Mouse (Mus musculus) brain, adult 10 weeks (tissue): ENCODE results near the gene Mospd2. TPM values are rescaled to one million over a fixed set of nuclear protein-coding genes. Genes with fewer than 3 reads are reported as not detected.

Source experiments
- polyA plus RNA-seq: library from polyadenylated mRNA; stranded (reverse); fragments of 350-450 nt; fragmentation: Illumina TruSeq; extraction: RNeasy Lipid Tissue Mini Kit (QIAGEN cat#74804); gene quantifications from one replicate; pipeline ENCODE4 v1.2.3, GENCODE M21; 2015; ENCODE audit warnings: low read depth, low replicate concordance

Mospd2 gene
- polyA plus RNA-seq, result 17.8 TPM

DNA sequence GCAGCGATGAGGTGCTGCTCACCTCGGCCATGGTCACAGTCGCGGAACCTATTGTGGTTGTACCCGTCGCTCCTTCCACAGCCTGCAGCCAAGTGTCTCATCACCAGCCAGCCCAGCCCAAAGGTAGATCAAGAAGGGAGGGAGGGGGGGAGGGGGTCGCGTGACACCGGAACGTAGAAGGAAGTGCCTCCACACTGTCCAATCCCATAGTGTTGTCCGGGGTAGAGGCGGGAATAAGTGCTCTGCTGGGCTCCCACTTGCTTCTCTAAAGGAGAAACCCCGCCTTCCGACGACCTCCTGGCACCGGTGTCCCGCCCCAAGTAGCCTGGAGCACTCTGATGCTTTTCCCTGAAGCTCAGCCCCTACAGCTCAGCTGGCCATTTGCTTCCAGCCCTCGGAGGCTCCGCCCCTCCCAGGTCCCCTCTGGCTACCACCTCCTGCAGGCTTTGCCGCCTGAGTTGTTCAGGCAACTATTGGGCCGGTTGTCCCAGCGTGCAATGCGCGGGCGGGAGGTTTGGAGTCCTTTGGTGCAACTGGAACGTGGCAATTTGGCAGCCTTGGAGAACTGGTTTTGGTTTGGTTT, at the start of gene Mospd2, which contains the start of gene Fancb:
Gene Mospd2, minus strand, starts transcription at position 183 of the 583 bp plus-strand sequence.
Gene Fancb, plus strand, starts transcription at position 400 of the 583 bp plus-strand sequence.

DNA sequence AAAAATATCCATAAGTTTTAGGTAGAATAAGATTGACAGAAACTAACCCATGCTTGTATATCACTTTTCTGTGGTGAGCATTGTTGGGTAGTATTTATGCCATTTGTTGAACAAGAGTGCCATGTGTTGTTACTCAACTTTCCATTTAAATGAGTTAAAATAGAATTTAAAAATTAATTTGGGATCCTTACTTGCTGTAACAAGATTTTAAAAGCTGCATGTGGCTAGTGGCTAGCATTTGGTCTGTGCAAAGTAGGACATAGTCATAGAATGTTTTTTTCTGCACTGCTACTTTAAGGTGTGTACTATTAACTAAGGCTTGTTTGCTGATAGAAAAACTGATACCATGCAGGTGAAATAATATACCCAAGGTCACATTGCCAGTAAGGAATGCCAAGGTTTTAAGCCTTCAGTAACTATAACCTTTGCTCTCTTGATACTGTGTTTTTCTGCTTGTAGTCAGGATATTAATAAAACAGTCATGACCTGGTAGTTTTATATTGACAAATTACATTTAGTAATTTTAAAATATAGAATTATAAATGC, 24.7 kb upstream of the Mospd2 start, which contains the start of gene Gm17604:
Gene Gm17604, minus strand, starts transcription at position 51 of the 546 bp plus-strand sequence.

Other genes with a start within 250 kb of the Mospd2 start
- gene Fancb, start 217 bp upstream of the Mospd2 start, polyA plus RNA-seq, result 2.1 TPM
- gene Gm17604, start 24.5 kb upstream of the Mospd2 start, polyA plus RNA-seq, result not detected